Mouse (Mus musculus) induced T-regulatory cell, adult 2 months (primary cell): ENCODE data around the gene Pitpna.
"Not testable (repeated sequence)": the region's sequence is repeated elsewhere in the genome, so short reads cannot be mapped to it uniquely, and the experiment has no call there.

Experiments
- DNase-seq: peaks from one replicate; pipeline ENCODE4 v3.0.0-alpha.2; 2012; ENCODE audit warnings: low read depth

Pitpna gene

GRCm38 (mm10) chr11:75588285-75588941, 516 bp downstream of the Pitpna start:
- DNase-seq: no peak

GRCm38 (mm10) chr11:75592612-75593011, 4.7 kb downstream of the Pitpna start:
- DNase-seq: no peak

- DNase-seq: no peak
Measured at GRCm38 (mm10) chr11:75594431-75594830, 6.5 kb downstream of the Pitpna start.

GRCm38 (mm10) chr11:75595404-75595803, 7.5 kb downstream of the Pitpna start:
- DNase-seq: no peak

GRCm38 (mm10) chr11:75595816-75596215, 7.9 kb downstream of the Pitpna start:
- no peak for DNase-seq

GRCm38 (mm10) chr11:75596726-75597255, 8.9 kb downstream of the Pitpna start:
- no peak for DNase-seq

- DNase-seq: no peak
Measured at GRCm38 (mm10) chr11:75598004-75598403, 10.1 kb downstream of the Pitpna start.

GRCm38 (mm10) chr11:75599802-75600201, 11.9 kb downstream of the Pitpna start:
- not testable (repeated sequence) for DNase-seq

GRCm38 (mm10) chr11:75604826-75605225, 16.9 kb downstream of the Pitpna start:
- no peak for DNase-seq

GRCm38 (mm10) chr11:75605318-75605717, 17.4 kb downstream of the Pitpna start:
- DNase-seq: no peak

- no peak for DNase-seq
Measured at GRCm38 (mm10) chr11:75608776-75609175, 20.9 kb downstream of the Pitpna start.

GRCm38 (mm10) chr11:75610021-75610420, 22.1 kb downstream of the Pitpna start:
- DNase-seq: no peak

GRCm38 (mm10) chr11:75614769-75615168, 26.9 kb downstream of the Pitpna start:
- DNase-seq: no peak

GRCm38 (mm10) chr11:75615556-75615955, 27.7 kb downstream of the Pitpna start:
- DNase-seq: no peak

- peak; percentile 54 for DNase-seq
Measured at GRCm38 (mm10) chr11:75619133-75619532, 31.2 kb downstream of the Pitpna start.

GRCm38 (mm10) chr11:75620136-75620780, 32.4 kb downstream of the Pitpna start:
- no peak for DNase-seq

- no peak for DNase-seq
Measured at GRCm38 (mm10) chr11:75621426-75621825, 33.5 kb downstream of the Pitpna start.

- DNase-seq: no peak
Measured at GRCm38 (mm10) chr11:75622588-75623329, 34.9 kb downstream of the Pitpna start.

- DNase-seq: no peak
Measured at GRCm38 (mm10) chr11:75624102-75624554, 36.2 kb downstream of the Pitpna start.

- DNase-seq: no peak
Measured at GRCm38 (mm10) chr11:75625820-75626219, 37.9 kb downstream of the Pitpna start.

GRCm38 (mm10) chr11:75630098-75630497, 42.2 kb downstream of the Pitpna start:
- DNase-seq: no peak

GRCm38 (mm10) chr11:75630645-75631229, 42.8 kb downstream of the Pitpna start, which contains the start of gene Inpp5k:
Gene Inpp5k (plus strand): TSS chr11:75630988.
- DNase-seq: peak; percentile 99
